In genomic region chrX:134746459-134746858, GRCm38 (mm10) we compare ENCODE assay signal across 8 mouse cellular contexts. TPM values are rescaled to one million over a fixed set of nuclear protein-coding genes. Genes with fewer than 3 reads are reported as not detected.
DNase-seq lines count a peak whose midpoint lies in the region; ATAC-seq and TF ChIP-seq lines count a peak whose summit lies in the region.
"Had no signal": no experiment of that assay in that cellular context is flagged by ENCODE, and none has a peak within 500 bp of the region (broad histone marks: within the 10 kb centered on the region; RNA-seq: fewer than 3 reads in every experiment).

No protein-coding gene starts in this region.

- no peak overlapping the region for H3K4me2 ChIP-seq in intestine, postnatal 0 days (replicated peaks; ENCODE audit: low read depth)
- H3K4me2 ChIP-seq in liver, embryonic 14.5 days (ENCODE audit: low read depth) = no peak overlapping the region
- H3K4me2 ChIP-seq: lung, embryonic 15.5 days had no signal

- H3K27ac ChIP-seq in intestine, postnatal 0 days (ENCODE audit: low read depth, low read length) = no peak overlapping the region
- H3K27ac ChIP-seq in liver, embryonic 14.5 days = no peak overlapping the region
- H3K27ac ChIP-seq: lung, embryonic 15.5 days had no signal

- no peaks in the 10 kb centered on the region for H3K27me3 ChIP-seq in intestine, postnatal 0 days (replicated peaks; ENCODE audit: control insufficient read depth, insufficient read depth, low read length)
- no peaks in the 10 kb centered on the region; the same call in 1 of the 2 replicates for H3K27me3 ChIP-seq in liver, embryonic 14.5 days (ENCODE audit: control insufficient read depth, insufficient read depth, low read length)

- no peaks in the 10 kb centered on the region for H3K4me1 ChIP-seq in intestine, postnatal 0 days (replicated peaks; ENCODE audit: control insufficient read depth, insufficient read depth, low read length)
- H3K4me1 ChIP-seq in liver, embryonic 14.5 days (replicated peaks; ENCODE audit: control insufficient read depth in 2 of 2, insufficient read depth in 2 of 2, low read length in 1 of 2) = peaks cover 0 to 5% of the 10 kb centered on the region in 2 experiments; a peak in 2 of 4 replicates

- 31% methylated on average over 5 of the region's 5 CpGs for WGBS in intestine, postnatal 0 days
- WGBS in liver, embryonic 14.5 days (ENCODE audit: insufficient replicate concordance) = 27% methylated on average over 5 of the region's 5 CpGs

- TF ChIP-seq EP300 in liver, embryonic 14.5 days (IDR thresholded peaks at IDR 0.05; ENCODE audit: low read depth) = no peak

- no peak overlapping the region for H3K9ac ChIP-seq in intestine, postnatal 0 days (ENCODE audit: low read depth, low read length)
- H3K9ac ChIP-seq in liver, embryonic 14.5 days (replicated peaks) = no peak overlapping the region
- H3K9ac ChIP-seq: lung, embryonic 15.5 days had no signal

- H3K9me3 ChIP-seq in intestine, postnatal 0 days (ENCODE audit: control insufficient read depth) = no peaks in the 10 kb centered on the region
- no peaks in the 10 kb centered on the region for H3K9me3 ChIP-seq in liver, embryonic 14.5 days (ENCODE audit: control insufficient read depth, low read length)
- H3K9me3 ChIP-seq: lung, embryonic 15.5 days had no signal

- 0 out of 2 replicates have a peak, but pooled peaks have one; percentile 28 for ATAC-seq in intestine, postnatal 0 days
- ATAC-seq in liver, embryonic 14.5 days (ENCODE audit: insufficient read depth) = peak; percentile 19; the same call in 1 of the 2 replicates

- peak; percentile 83 for TF ChIP-seq CTCF in intestine, postnatal 0 days (IDR thresholded peaks at IDR 0.05; ENCODE audit: low read depth)
- peak; percentile 73 for TF ChIP-seq CTCF in liver, embryonic 14.5 days (IDR thresholded peaks at IDR 0.05; ENCODE audit: low read depth)

- peak; percentile 39 for DNase-seq in ovary, postnatal 14 days (ENCODE audit: low spot score)
- DNase-seq in ovary, postnatal 10 days (ENCODE audit: low spot score) = no peak
- peak; percentile 65 for DNase-seq in ZHBTc4 (ENCODE audit: low read depth, low spot score)
- DNase-seq in embryo, embryonic 11 days = peak; percentile 61
- no peak for DNase-seq in liver, embryonic 14.5 days (ENCODE audit: low read depth in 3 of 3, low spot score in 3 of 3)
- peak; percentile 49 to 53 for DNase-seq in right cerebral cortex, postnatal 10 days (ENCODE audit: low spot score in 2 of 2)

- no peaks in the 10 kb centered on the region for H3K36me3 ChIP-seq in intestine, postnatal 0 days (ENCODE audit: control insufficient read depth, insufficient read depth)
- H3K36me3 ChIP-seq in liver, embryonic 14.5 days (replicated peaks; ENCODE audit: control insufficient read depth, insufficient read depth, low read depth) = no peaks in the 10 kb centered on the region
- H3K36me3 ChIP-seq: lung, embryonic 15.5 days had no signal

- no peak overlapping the region for H3K4me3 ChIP-seq in intestine, postnatal 0 days (ENCODE audit: low read depth, low read length)
- H3K4me3 ChIP-seq in liver, embryonic 14.5 days (ENCODE audit: insufficient read depth in 1 of 2, low read depth in 2 of 2, low read length in 2 of 2) = no peak overlapping the region
- H3K4me3 ChIP-seq: lung, embryonic 15.5 days had no signal

RNA-seq across cellular contexts. Expression of gene Armcx6, which starts 4.8 kb away (rescaled TPM):
- 6.3 and 8.3 TPM in 2 replicates for polyA plus RNA-seq in intestine, postnatal 0 days (2015; fragmentation: Nextera tagmentation; extraction: Ambion mirVana)
- polyA plus RNA-seq in liver, embryonic 14.5 days (2012; rRNA removed) = 3.2 and 5.0 TPM in 2 replicates
- 3.7 and 3.9 TPM in 2 replicates for polyA plus RNA-seq in liver, embryonic 14.5 days (2014; fragmentation: Nextera tagmentation; extraction: Ambion mirVana)

RNA-seq across cellular contexts. Expression of gene Armcx3, which starts 9.9 kb away (rescaled TPM):
- polyA plus RNA-seq in intestine, postnatal 0 days (2015; fragmentation: Nextera tagmentation; extraction: Ambion mirVana) = 38.1 and 38.6 TPM in 2 replicates
- 4.7 and 9.0 TPM in 2 replicates for polyA plus RNA-seq in liver, embryonic 14.5 days (2012; rRNA removed)
- 14.4 and 16.1 TPM in 2 replicates for polyA plus RNA-seq in liver, embryonic 14.5 days (2014; fragmentation: Nextera tagmentation; extraction: Ambion mirVana)

RNA-seq across cellular contexts. Expression of gene Armcx1, which starts 28.7 kb away (rescaled TPM):
- 12.1 and 12.9 TPM in 2 replicates for polyA plus RNA-seq in intestine, postnatal 0 days (2015; fragmentation: Nextera tagmentation; extraction: Ambion mirVana)
- 2.0 and 4.3 TPM in 2 replicates for polyA plus RNA-seq in liver, embryonic 14.5 days (2012; rRNA removed)
- polyA plus RNA-seq in liver, embryonic 14.5 days (2014; fragmentation: Nextera tagmentation; extraction: Ambion mirVana) = 4.4 and 4.7 TPM in 2 replicates

Comparison
In these comparisons a context has a peak if more than half of its experiments do, and no peak if none do; other contexts are left out.
1. DNase-seq: peak in ovary, postnatal 14 days (single experiment), ZHBTc4 (single experiment), embryo, embryonic 11 days (single experiment) and right cerebral cortex, postnatal 10 days (2 of 2); none in ovary, postnatal 10 days (single experiment) and liver, embryonic 14.5 days (0 of 3).